Mouse (Mus musculus): Measurements from ENCODE around the gene Lgi1.

Gene Lgi1

GRCm38 (mm10) chr19:38328010-38328409, 63.7 kb downstream of the Lgi1 start:
- no peak for DNase-seq

DNA sequence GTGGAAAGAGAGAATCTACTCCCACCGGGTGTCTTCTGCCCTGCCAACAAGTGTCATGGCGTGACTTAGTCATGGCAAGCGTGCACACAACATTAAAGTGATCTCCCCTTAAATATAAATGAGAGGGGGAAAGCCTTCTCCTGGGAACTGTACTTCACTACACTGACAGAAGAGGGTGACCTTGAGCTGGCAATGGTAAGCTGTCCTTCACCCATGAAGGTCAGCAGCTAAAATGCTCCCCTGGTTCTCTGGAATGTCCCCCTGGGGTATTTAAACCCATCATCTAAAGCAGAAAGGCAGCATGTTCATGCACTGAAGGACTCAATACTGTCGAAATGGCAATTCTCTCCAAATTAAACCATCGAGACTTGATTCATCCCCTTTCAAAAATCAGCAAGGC, 64.9 kb downstream of the Lgi1 start:
- no peak for DNase-seq

DNA sequence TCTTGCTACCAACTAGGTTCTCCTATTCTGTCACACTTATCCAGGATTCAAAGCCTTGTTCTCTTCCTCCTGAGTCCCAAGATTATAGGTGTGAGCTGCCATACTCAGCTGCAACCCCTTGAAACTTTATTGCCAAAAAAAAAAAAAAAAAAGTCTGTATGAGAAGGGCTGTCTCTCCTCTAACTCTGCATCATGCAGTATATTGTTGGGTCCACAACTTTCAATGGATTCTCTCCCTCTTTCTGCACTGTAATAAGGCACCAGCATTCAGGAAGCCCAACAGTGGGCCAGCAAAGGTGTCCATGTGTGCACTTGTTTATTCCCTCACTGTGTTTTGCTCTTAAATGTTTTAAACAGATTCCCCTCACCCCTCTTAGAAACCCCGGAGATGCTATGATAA, 66.7 kb downstream of the Lgi1 start:
- DNase-seq: no peak

DNA sequence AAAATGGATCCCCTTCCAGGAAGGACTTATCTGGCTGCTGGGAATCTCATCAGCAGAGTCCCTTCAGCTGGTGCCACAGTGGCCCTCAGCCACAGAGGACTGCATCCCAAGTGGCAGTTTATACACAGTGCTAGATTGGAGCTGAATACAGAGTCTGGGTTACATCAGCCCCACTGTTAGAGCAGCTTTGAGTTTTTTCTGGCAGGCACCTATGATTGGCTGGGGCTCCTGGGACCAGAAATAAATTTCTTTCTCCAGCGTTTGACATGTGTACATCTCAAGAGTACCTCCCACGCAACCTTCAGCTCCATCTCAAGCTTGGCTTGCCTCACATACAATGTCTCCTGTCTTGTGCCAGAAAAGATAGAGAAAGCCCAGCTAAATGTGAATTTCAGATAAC, 67.9 kb downstream of the Lgi1 start:
- DNase-seq: peak; percentile 64

DNA sequence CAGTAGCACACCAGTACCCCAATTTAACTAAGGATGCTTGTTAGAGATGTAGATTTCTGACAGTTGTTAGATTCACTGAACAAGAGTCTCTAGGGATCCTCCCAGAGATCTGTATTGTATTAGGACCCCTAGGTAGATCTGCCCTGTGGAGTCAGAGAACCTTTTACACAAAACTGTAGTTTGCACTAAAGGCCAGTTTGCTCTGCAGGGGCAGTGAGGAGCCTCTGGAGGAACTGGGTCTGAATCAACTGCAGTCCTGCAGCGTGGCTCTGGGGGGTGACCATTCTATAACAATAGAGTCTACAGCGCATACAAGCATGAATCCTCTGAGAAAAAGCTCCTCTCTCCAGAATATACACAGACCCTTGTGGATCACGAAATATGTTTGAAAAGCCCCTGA, 68.5 kb downstream of the Lgi1 start:
- DNase-seq: no peak

GRCm38 (mm10) chr19:38336553-38336952, 72.2 kb downstream of the Lgi1 start:
- DNase-seq: no peak

DNA sequence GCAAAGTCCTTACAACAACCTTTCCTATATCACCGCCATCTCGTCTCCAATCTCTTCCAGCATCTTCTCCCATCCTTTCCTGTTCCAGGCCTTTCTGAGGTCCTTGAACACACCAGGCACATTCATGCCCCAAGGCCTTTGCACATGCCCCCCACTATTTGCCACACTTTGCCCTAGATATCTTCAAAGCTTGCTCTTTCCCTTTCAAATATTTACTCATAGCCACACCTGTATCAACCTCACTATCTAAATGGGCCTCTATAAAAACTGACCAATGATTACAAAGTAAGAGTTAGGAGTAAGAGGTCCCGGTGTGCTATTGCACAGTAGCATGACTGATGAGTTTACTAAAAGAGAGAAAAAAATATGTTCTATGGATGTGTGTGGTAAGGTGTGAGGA, 73.0 kb downstream of the Lgi1 start:
- DNase-seq: no peak

DNA sequence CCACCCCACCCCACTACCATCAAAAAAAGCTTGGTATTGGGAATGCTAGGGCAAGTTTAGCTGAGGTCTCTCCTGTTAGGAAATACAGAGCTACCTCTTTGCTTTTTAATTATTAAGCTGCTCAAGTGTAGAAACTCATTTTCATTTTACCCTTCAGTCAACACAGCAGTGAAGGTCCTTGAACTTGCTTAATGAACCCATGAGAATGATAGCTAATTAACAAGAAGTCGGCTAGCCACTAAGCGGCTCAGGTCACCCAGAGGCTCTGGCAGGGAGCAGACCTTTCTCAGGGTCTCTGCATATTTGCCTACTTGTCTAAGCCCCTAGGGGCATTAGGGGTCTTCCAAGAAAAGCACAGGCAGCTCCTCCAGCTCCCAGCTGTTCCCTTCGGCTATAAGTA, 75.4 kb downstream of the Lgi1 start:
- no peak for DNase-seq

DNA sequence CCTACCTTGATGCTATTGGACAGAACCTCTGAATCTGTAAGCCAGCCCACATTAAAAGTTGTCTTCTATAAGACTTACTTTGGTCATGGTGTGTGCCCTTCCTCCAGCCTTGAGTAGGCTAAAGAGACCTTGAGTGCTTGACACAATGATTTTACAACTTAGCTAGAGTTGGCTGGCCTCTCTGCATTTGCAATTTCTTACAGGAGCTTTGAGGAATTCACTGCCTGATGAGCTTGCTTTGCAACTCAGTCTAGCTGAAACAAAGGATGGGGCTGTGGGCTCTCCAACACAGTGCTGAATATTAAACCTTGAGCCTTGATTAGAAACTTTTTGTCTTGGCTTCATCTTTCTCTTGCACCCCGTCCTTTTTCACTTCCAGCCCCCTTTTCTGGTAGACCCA, 78.9 kb downstream of the Lgi1 start:
- no peak for DNase-seq

DNA sequence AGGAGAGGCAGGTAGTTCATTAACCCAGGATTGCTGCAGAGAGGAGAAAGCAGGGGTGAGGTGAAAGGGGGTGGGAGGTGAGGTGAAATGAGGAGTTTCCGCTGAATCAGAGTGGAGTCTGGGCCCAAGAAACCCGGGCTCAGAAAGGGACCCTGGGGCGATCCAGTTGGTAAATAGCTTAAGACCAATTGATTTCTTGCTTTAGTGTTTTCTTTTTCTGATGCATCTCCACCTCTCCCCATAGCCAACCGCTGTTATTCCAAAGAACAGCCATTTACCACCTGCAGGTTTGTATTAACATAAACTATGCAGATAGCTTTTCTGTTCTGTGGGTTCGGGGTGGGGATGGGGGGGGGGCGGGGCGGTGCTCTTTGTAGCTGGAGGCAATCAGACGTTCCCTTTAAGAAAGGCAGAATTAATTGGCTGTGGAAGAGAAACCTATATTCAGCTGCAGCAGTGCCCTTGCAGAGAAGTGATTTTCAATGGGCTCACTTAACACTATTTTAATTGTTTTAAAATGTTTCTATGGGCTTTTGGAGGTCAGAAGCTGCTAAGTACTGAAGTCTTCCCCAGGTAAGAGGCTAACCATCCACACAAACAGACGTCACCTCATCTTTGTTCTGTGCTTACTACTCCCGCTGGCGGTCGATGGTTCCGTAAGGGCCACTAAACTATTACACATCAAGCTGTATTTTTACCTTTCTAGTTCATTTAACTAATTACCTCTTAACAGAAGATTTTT, 84.1 kb downstream of the Lgi1 start:
- DNase-seq: no peak

DNA sequence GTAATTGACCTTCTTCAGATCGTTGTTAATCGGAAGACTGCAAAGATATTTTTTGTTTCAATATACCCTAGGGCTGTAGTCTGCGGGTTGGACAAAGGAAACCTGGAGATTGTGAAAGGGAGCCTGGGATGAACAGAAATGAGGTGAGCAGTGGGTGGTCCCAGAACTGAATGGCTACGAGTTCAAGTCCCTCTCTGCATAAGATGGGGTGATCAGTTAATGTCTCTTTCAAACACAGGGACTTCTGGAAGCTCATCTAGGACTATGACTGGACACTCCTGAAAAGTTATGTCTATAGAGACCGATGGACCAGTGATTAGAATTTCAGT, 84.6 kb downstream of the Lgi1 start:
- no peak for DNase-seq

DNA sequence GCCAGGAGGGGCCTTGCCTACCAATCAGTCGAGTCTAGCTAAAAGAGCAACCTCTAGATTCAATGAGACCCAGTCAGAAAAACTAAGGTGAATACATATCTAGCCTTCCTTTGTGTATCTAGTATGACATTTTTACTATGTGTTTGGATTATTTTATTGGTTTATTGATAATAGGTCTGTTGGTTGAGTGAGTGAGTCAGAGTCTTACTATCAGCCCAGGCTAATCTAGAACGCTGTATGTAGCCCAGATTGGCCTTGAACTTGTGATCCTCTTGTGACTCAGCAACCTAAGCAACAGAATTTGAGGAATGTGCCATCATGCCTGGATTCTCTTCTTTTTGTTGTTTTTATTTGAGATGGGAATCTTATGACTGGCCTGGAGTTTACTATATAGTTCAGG, 86.9 kb downstream of the Lgi1 start:
- DNase-seq: no peak

GRCm38 (mm10) chr19:38351728-38352127, 87.4 kb downstream of the Lgi1 start:
- DNase-seq: no peak

GRCm38 (mm10) chr19:38352495-38353130, 88.3 kb downstream of the Lgi1 start:
- peak; percentile 20 for DNase-seq

GRCm38 (mm10) chr19:38354279-38354678, 89.9 kb downstream of the Lgi1 start:
- no peak for DNase-seq

GRCm38 (mm10) chr19:38354819-38355360, 90.6 kb downstream of the Lgi1 start:
- DNase-seq: no peak

- DNase-seq: no peak
These were observed 92.0 kb downstream of the Lgi1 start for GRCm38 (mm10) chr19:38356211-38356828.

- DNase-seq: no peak
These were observed 93.8 kb downstream of the Lgi1 start for GRCm38 (mm10) chr19:38357956-38358623.

- no peak for DNase-seq
These were observed 95.0 kb downstream of the Lgi1 start for GRCm38 (mm10) chr19:38359287-38359686.
